Mouse (Mus musculus) kidney, adult 2 months (tissue): ENCODE results near the gene Gucy2c.

Experiments used
- CTCF ChIP-seq: fragments of 200-500 bp; conservative IDR thresholded peaks from 2 replicates; pipeline ENCODE4 v1.5.1; 2011; ENCODE audit warnings: low read depth, mild to moderate bottlenecking, control low read depth, low read length, moderate library complexity, mixed read lengths; ENCODE audit not compliant: insufficient read depth, insufficient read length
- POLR2A ChIP-seq: fragments of 200-500 bp; IDR thresholded peaks from one replicate; pipeline ENCODE4 v1.6.1; 2011; ENCODE audit warnings: low read depth, low read length, control low read depth

DNA sequence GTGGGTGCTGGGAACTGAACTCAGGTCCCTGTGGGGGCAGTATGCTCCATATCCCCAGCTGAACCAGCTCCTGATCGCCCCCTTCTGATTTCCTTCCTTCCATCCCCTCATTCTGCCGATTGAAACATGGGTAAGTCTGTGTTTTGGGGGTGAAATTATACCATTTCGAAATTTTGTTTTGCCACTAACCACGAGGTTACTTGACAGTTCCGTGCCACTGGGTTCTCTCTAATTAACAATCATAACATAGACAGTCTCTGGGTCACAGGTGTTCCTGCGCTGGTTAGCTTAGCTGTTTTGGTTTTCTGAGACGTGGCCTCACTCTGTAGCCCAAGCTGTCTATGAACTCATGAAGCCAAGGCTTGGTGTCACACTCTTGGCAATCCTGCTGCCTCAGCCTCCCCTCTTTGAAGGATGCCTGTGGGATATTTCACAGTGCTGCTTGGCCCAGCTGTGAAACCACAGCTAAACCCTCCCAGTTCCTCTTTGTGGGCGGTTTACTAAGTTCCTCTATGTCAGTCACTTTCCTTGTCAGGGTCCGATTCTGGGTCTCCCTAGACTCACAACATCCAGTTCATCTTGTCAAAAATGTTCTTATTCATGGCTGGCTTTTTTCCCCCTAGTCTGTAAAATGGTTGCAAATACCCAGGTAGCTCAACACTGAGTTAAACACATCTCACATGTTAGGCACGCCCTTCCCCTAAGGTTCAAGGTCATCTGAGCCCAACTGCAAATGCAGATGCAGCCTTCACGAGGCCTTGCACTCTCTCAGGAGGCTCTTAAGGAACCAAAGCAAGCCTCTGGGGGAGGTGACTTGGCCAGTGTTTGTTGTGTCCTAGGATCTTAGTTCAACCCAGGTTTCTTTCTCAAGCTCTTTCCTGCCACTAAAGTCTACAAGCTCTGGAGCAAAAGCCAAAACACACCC lies 97.9 kb downstream of the Gucy2c start:
- TF ChIP-seq CTCF: no peak
- TF ChIP-seq POLR2A: no peak
